Mouse (Mus musculus): ENCODE data around the gene Nek2.

DNA sequence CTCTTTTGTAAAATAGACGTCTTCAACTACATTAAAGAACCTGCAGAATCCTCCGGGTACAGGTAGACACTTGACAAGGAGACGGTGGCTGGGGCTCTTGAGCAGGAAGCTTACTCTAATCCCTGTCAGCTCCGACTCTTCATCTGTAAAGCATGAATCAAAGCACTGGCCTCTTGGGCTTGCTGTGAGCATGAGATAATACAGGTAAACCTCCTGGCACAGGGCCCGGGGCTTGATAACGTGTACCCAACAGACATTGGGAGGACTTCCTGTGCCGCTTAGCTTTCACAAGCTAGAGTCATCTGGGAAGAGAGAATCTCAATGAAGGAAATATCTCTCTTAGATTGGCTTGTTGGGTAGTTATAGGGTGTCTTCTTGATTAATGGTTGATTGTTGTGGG lies 53.8 kb downstream of the Nek2 start:
- TF ChIP-seq CTCF (IDR thresholded peaks at IDR 0.05; ENCODE audit: low read depth) (no peak), EP300 (optimal IDR thresholded peaks at IDR 0.05) (no peak)
